Mouse (Mus musculus): ENCODE data around the gene Agtpbp1.

- TF ChIP-seq CTCF (IDR thresholded peaks at IDR 0.05; ENCODE audit: extremely low read depth, insufficient read length, insufficient replicate concordance, low read depth, low read length) = no peak
- no peak for TF ChIP-seq POLR2A (IDR thresholded peaks at IDR 0.05; ENCODE audit: low read depth, low read length)
Observed at GRCm38 (mm10) chr13:59556670-59557069, 28.4 kb downstream of the Agtpbp1 start.
